Mouse (Mus musculus): ENCODE measurements around the gene Hist1h2be.
"Not testable (repeated sequence)": the region's sequence is repeated elsewhere in the genome, so short reads cannot be mapped to it uniquely, and the experiment has no call there.

Hist1h2be gene

GRCm38 (mm10) chr13:23544787-23545120, 76.2 kb downstream of the Hist1h2be start:
- DNase-seq = not testable (repeated sequence)

DNA sequence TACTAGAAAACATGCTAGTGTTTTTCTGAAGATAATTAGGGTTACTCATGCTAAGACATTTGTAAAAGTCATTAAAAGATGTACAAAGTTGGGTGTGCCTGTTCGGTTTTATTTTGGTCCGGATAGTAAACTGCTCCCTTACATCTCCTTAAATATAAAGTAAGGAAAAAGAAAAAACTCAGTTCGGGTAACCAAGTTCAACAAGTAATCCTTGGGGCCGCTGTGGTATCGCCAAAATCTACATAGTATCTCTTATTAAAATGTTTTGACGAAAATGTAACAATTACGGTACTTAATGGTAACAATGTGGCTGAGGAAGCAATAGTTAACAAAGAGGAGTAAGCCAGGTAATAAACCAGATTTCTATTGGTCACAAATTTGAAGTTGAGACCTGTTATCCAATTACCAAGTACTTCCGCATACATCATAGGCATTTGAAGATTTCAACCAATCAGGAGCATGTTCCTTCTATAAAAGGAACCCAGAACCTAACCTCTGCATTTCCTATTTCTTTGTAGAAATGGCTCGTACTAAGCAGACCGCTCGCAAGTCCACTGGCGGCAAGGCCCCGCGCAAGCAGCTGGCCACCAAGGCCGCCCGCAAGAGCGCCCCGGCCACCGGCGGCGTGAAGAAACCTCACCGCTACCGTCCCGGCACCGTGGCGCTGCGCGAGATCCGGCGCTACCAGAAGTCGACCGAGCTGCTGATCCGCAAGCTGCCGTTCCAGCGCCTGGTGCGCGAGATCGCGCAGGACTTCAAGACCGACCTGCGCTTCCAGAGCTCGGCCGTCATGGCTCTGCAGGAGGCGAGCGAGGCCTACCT, 76.7 kb downstream of the Hist1h2be start, which contains the start of gene Hist1h3f:
Gene Hist1h3f (plus strand): TSS at position 88 of the 822 bp plus-strand sequence.
- DNase-seq = peak; percentile 80

GRCm38 (mm10) chr13:23542999-23543607, 77.8 kb downstream of the Hist1h2be start, which contains the start of gene Hist1h2bh:
Hist1h2bh (minus strand) TSS chr13:23543392.
- peak; percentile 72 for DNase-seq

- DNase-seq = not testable (repeated sequence)
Observed at GRCm38 (mm10) chr13:23542225-23542980, 78.5 kb downstream of the Hist1h2be start.

GRCm38 (mm10) chr13:23541497-23541896, 79.4 kb downstream of the Hist1h2be start:
- no peak for DNase-seq

DNA sequence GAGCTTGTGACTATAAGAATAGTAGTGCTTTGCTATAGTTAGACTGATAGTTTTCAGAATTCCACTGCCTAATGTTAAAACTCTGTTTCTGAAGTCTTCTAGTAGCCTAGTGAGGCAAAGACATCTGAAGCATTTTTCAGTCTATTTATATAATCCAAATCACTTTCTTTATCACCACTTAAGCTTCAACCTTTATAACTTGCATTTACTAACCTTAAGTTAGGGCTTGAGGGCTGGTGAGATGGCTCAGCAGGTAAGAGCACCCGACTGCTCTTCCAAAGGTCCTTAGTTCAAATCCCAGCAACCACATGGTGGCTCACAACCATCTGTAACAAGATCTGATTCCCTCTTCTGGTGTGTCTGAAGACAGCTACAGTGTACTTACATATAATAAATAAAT, 81.1 kb downstream of the Hist1h2be start:
- not testable (repeated sequence) for DNase-seq

- no peak for DNase-seq
Observed at GRCm38 (mm10) chr13:23538249-23538648, 82.7 kb downstream of the Hist1h2be start.

- DNase-seq = no peak
Observed at GRCm38 (mm10) chr13:23537006-23537710, 83.8 kb downstream of the Hist1h2be start.

GRCm38 (mm10) chr13:23536076-23536822, 84.7 kb downstream of the Hist1h2be start:
- no peak for DNase-seq

DNA sequence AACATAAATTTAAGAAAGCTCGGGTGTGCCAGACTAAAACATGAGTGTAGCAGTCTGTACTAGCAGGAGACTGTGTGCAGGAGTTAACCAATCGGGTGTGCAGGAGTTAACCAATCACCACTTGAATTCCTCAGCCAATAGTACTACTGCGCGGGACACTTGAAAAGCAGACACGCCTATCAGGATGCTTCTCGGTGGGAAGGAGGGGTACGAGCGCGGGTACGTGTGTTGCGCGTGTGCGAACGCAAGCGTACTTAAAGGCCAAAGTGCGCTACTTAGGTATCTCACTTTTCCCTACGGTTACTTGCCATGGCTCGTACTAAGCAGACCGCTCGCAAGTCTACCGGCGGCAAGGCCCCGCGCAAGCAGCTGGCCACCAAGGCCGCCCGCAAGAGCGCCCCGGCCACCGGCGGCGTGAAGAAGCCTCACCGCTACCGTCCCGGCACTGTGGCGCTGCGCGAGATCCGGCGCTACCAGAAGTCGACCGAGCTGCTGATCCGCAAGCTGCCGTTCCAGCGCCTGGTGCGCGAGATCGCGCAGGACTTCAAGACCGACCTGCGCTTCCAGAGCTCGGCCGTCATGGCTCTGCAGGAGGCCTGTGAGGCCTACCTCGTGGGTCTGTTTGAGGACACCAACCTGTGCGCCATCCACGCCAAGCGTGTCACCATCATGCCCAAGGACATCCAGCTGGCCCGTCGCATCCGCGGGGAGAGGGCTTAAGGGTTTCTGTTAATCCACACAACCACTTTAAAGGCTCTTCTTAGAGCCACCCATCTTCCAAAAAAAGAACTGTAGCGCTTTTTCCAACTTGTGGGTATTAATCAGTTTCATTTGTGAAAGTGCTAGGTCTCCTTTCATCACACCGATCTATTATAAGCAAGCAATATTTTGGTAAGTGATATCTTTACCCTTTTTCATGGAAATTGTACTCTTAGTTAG, 85.5 kb downstream of the Hist1h2be start, which contains the start of gene Hist1h3g:
Gene Hist1h3g (plus strand): TSS at position 286 of the 939 bp plus-strand sequence.
- DNase-seq = peak; percentile 92

- no peak for DNase-seq
Observed at GRCm38 (mm10) chr13:23534368-23535131, 86.4 kb downstream of the Hist1h2be start.

Measured in thymus, postnatal 14 days (tissue).